Mouse (Mus musculus): ENCODE measurements at regions not wholly inside any gene's neighbourhood (a gene's known extent, or its start where the extent isn't known, plus 50 kb on each side); places are given as distances from the start of the nearest gene placed in this dataset.

DNA sequence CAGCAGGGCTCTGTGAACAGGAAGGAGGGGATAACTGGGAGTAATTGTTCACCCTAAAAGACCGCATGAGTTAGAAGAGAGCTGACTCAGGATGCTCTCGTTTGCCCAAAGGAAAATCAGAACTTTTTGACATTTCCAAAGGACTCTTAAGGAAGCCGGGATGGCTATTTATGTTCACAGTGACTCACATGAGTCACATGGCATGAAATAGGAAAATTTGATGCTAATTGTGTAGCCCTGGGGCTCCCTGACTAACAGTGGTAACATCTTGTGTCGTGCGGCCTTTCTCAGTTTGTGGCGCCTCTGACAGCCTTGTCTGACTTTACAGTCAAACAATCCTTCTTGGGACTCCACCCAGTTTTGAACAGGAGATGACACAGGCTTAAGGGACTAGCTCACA lies 51.9 kb upstream of the Cacna1a start:
- TF ChIP-seq CTCF (IDR thresholded peaks at IDR 0.05; ENCODE audit: insufficient read depth, low read depth, low read length) (no peak), POLR2A (IDR thresholded peaks at IDR 0.05; ENCODE audit: insufficient read depth, low read depth, low read length) (no peak)
- WGBS = 30% methylated on average over 6 of the region's 6 CpGs
- peaks cover 34% of the 10 kb centered on the region for H3K4me1 ChIP-seq (ENCODE audit: control insufficient read depth, insufficient read depth, low read length)
- no peak overlapping the region for H3K4me3 ChIP-seq (ENCODE audit: insufficient read depth, low read depth, low read length)
- peak overlapping the region; percentile 46 for H3K27ac ChIP-seq (ENCODE audit: insufficient read depth, low read depth, low read length)

DNA sequence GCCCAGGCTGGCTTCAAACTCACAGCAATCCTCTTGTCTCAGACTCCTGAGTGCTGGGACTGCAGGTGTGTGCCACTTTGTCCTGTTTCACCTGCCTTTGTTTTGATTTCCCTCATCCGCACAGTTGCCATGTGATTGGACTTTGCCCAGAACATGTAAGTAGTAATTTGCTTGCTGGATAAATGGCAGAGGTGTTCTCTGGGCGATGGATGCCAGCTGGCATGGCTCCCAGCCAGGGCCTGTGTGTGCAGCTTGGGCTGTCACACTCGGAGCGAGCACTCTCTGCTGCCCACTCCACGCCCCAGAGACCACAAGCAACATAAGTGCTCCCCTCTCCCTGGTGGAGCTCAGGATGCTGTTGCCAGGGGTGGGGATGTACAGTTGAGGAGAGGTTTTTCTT lies 53.9 kb upstream of the Cacna1a start:
- no peak overlapping the region for H3K27ac ChIP-seq (ENCODE audit: insufficient read depth, low read depth, low read length)
- TF ChIP-seq CTCF (IDR thresholded peaks at IDR 0.05; ENCODE audit: insufficient read depth, low read depth, low read length) (no peak), POLR2A (IDR thresholded peaks at IDR 0.05; ENCODE audit: insufficient read depth, low read depth, low read length) (no peak)
- WGBS = 35% methylated on average over 5 of the region's 5 CpGs
- H3K4me1 ChIP-seq (ENCODE audit: control insufficient read depth, insufficient read depth, low read length) = peaks cover 32% of the 10 kb centered on the region
- no peak overlapping the region for H3K4me3 ChIP-seq (ENCODE audit: insufficient read depth, low read depth, low read length)

DNA sequence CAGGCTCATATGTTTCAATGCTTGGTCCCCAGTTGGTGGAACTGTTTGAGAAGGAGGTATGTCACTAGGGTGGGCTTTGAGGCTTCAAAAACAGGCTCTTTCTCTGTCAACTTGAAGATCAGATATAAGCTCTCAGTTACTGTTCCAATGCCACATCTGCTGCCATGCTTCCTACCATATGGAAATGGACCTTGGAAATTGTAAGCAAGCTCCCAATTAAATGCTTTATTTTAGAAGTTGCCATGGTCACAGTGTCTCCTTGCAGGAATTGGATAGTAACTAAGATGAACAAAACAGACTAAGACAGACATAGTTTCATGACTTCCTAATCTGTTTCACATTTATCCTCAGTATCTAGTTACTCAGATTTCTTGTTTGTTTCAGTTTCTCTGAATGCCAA lies 56.7 kb upstream of the Cacna1a start:
- TF ChIP-seq POLR2A (IDR thresholded peaks at IDR 0.05; ENCODE audit: insufficient read depth, low read depth, low read length) (no peak), CTCF (IDR thresholded peaks at IDR 0.05; ENCODE audit: insufficient read depth, low read depth, low read length) (no peak)
- peaks cover 24% of the 10 kb centered on the region for H3K4me1 ChIP-seq (ENCODE audit: control insufficient read depth, insufficient read depth, low read length)
- H3K4me3 ChIP-seq (ENCODE audit: insufficient read depth, low read depth, low read length) = no peak overlapping the region
- no peak overlapping the region for H3K27ac ChIP-seq (ENCODE audit: insufficient read depth, low read depth, low read length)

DNA sequence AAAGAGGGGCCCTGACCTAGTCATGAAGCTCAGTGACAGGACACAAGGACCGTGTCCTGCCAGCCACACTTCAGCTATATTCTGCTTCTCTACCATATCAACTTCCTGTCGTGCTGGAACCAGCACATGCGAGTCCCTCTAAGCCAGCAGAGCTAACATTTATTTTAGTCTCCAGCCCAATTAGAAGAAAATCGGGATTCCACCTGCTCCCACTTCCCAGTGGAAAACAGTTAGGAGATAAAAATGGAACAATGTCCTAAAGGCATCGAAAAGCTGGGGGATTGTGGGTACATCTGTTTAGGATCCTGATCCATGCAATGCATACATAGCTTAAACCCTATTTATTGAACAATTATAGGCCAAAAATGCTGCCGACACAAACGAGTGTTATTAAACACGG lies 58.7 kb upstream of the Cacna1a start:
- no peak overlapping the region for H3K27ac ChIP-seq (ENCODE audit: insufficient read depth, low read depth, low read length)
- H3K4me1 ChIP-seq (ENCODE audit: control insufficient read depth, insufficient read depth, low read length) = peaks cover 12% of the 10 kb centered on the region; the same call in 1 of the 2 replicates
- WGBS = 41% methylated on average over 8 of the region's 8 CpGs
- TF ChIP-seq POLR2A (IDR thresholded peaks at IDR 0.05; ENCODE audit: insufficient read depth, low read depth, low read length) (no peak), CTCF (IDR thresholded peaks at IDR 0.05; ENCODE audit: insufficient read depth, low read depth, low read length) (no peak)
- H3K4me3 ChIP-seq (ENCODE audit: insufficient read depth, low read depth, low read length) = no peak overlapping the region

DNA sequence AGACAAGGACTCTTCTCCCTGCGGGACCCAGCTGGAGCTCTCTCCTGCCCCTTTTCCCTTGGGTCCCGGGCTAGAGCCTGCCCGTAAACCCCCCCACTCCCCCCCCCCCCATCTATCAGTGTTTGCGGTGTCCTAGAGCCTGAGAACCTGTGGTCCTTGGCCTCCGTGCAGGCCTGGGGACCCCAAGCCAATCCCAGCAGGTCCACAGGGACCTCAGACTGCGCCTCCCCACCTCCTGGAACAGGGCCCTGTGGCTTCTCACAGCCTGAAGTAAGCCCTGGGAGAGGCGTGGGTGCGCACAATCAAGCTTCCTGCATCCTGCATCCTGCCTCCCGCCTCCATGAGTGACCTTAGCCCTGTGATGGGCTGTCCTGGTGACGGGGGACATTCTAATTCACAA lies 52.6 kb upstream of the Ccdc130 start:
- H3K4me1 ChIP-seq (ENCODE audit: control insufficient read depth, insufficient read depth, low read length) = no peaks in the 10 kb centered on the region
- TF ChIP-seq POLR2A (IDR thresholded peaks at IDR 0.05; ENCODE audit: insufficient read depth, low read depth, low read length) (no peak), CTCF (IDR thresholded peaks at IDR 0.05; ENCODE audit: insufficient read depth, low read depth, low read length) (no peak)
- no peak overlapping the region for H3K4me3 ChIP-seq (ENCODE audit: insufficient read depth, low read depth, low read length)
- WGBS = 86% methylated on average over 10 of the region's 10 CpGs
- H3K27ac ChIP-seq (ENCODE audit: insufficient read depth, low read depth, low read length) = no peak overlapping the region

DNA sequence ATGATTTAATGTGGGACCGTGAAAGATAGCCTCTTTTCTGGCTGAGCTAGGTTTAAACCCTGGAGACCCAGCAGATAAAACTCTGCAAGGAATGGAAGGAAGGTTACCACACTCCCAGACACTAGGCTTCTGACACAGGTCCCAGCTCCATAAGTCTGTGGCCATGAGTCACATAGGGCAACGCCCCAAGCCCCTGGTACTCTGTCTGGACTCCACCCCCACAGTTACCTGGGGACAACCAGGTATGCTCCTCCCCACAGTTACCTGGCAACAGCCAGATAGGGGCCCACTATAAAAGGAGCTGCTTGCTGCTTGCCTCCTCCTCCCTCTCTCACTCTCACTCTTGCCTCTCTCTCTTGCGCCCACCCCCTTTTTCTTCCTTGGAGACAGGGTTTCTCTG lies 51.7 kb upstream of the Ccdc130 start:
- Histone ChIP-seq H3K4me1 (ENCODE audit: control insufficient read depth, insufficient read depth, low read length) (no peaks in the 10 kb centered on the region), H3K27ac (ENCODE audit: insufficient read depth, low read depth, low read length) (no peak overlapping the region), H3K4me3 (ENCODE audit: insufficient read depth, low read depth, low read length) (no peak overlapping the region)
- WGBS = 73% methylated on average over 3 of the region's 3 CpGs
- TF ChIP-seq POLR2A (IDR thresholded peaks at IDR 0.05; ENCODE audit: insufficient read depth, low read depth, low read length) (no peak), CTCF (IDR thresholded peaks at IDR 0.05; ENCODE audit: insufficient read depth, low read depth, low read length) (no peak)
